Mouse (Mus musculus): ENCODE data around the gene Ssbp1. TPM values are rescaled to one million over a fixed set of nuclear protein-coding genes. Genes with fewer than 3 reads are reported as not detected.

Gene Ssbp1
- 33.7 TPM for polyA plus RNA-seq (2014; fragmentation: Illumina TruSeq; extraction: RNeasy Lipid Tissue Mini Kit (QIAGEN cat#74804); ENCODE audit: low read depth, low replicate concordance)

GRCm38 (mm10) chr6:40470916-40471719 lies at the start of gene Ssbp1:
Gene Ssbp1 (plus strand): TSS chr6:40471352.

GRCm38 (mm10) chr6:40436047-40436483 lies 35.1 kb upstream of the Ssbp1 start, which contains the start of gene E330009J07Rik:
Gene E330009J07Rik (minus strand): TSS chr6:40436135.

GRCm38 (mm10) chr6:40438936-40439335 lies 32.2 kb upstream of the Ssbp1 start, which contains the start of gene Wee2:
Gene Wee2 (plus strand): TSS chr6:40439088.

GRCm38 (mm10) chr6:40490933-40491332 lies 19.8 kb downstream of the Ssbp1 start, which contains the start of gene Tas2r137:
Gene Tas2r137 (plus strand): TSS chr6:40491233.

GRCm38 (mm10) chr6:40493229-40493628 lies 22.1 kb downstream of the Ssbp1 start, which contains the start of gene Tas2r108:
Gene Tas2r108 (plus strand): TSS chr6:40493529.

GRCm38 (mm10) chr6:40519408-40519807 lies 48.3 kb downstream of the Ssbp1 start, which contains the start of gene Prss37:
Gene Prss37 (minus strand): TSS chr6:40519508.

Other genes with a start within 250 kb of the Ssbp1 start
- 13.1 TPM for gene Agk, start 146.2 kb upstream of the Ssbp1 start, polyA plus RNA-seq (2014; fragmentation: Illumina TruSeq; extraction: RNeasy Lipid Tissue Mini Kit (QIAGEN cat#74804); ENCODE audit: low read depth, low replicate concordance)
- 3.4 TPM for gene E330009J07Rik, start 35.2 kb upstream of the Ssbp1 start, polyA plus RNA-seq (2014; fragmentation: Illumina TruSeq; extraction: RNeasy Lipid Tissue Mini Kit (QIAGEN cat#74804); ENCODE audit: low read depth, low replicate concordance)
- 0.07 TPM for gene Wee2, start 32.3 kb upstream of the Ssbp1 start, polyA plus RNA-seq (2014; fragmentation: Illumina TruSeq; extraction: RNeasy Lipid Tissue Mini Kit (QIAGEN cat#74804); ENCODE audit: low read depth, low replicate concordance)
- not detected for gene Tas2r137, start 19.9 kb downstream of the Ssbp1 start, polyA plus RNA-seq (2014; fragmentation: Illumina TruSeq; extraction: RNeasy Lipid Tissue Mini Kit (QIAGEN cat#74804); ENCODE audit: low read depth, low replicate concordance)
- gene Tas2r108, start 22.2 kb downstream of the Ssbp1 start, polyA plus RNA-seq (2014; fragmentation: Illumina TruSeq; extraction: RNeasy Lipid Tissue Mini Kit (QIAGEN cat#74804); ENCODE audit: low read depth, low replicate concordance): not detected
- 461 TPM for gene Prss37, start 48.2 kb downstream of the Ssbp1 start, polyA plus RNA-seq (2014; fragmentation: Illumina TruSeq; extraction: RNeasy Lipid Tissue Mini Kit (QIAGEN cat#74804); ENCODE audit: low read depth, low replicate concordance)
- not detected for gene Olfr461, start 83.7 kb downstream of the Ssbp1 start, polyA plus RNA-seq (2014; fragmentation: Illumina TruSeq; extraction: RNeasy Lipid Tissue Mini Kit (QIAGEN cat#74804); ENCODE audit: low read depth, low replicate concordance)
- gene Olfr460, start 98.1 kb downstream of the Ssbp1 start, polyA plus RNA-seq (2014; fragmentation: Illumina TruSeq; extraction: RNeasy Lipid Tissue Mini Kit (QIAGEN cat#74804); ENCODE audit: low read depth, low replicate concordance): not detected
- gene Clec5a, start 114.5 kb downstream of the Ssbp1 start, polyA plus RNA-seq (2014; fragmentation: Illumina TruSeq; extraction: RNeasy Lipid Tissue Mini Kit (QIAGEN cat#74804); ENCODE audit: low read depth, low replicate concordance): 1.2 TPM
- gene Tas2r138, start 142.0 kb downstream of the Ssbp1 start, polyA plus RNA-seq (2014; fragmentation: Illumina TruSeq; extraction: RNeasy Lipid Tissue Mini Kit (QIAGEN cat#74804); ENCODE audit: low read depth, low replicate concordance): not detected
- 3.7 TPM for gene Mgam, start 157.5 kb downstream of the Ssbp1 start, polyA plus RNA-seq (2014; fragmentation: Illumina TruSeq; extraction: RNeasy Lipid Tissue Mini Kit (QIAGEN cat#74804); ENCODE audit: low read depth, low replicate concordance)

Data from testis, adult 10 weeks (tissue).